Mouse (Mus musculus) regulatory T cell (primary cell): ENCODE measurements around the gene 4930512M02Rik.

Experiments
- in situ Hi-C: fragments of 300-600 bp; cut with MboI, MseI; formaldehyde crosslinking; loops from one replicate; pipeline ENCODE4 v1.15.1; 2025; ENCODE audit warnings: high pct_unique_total_duplicates

Gene 4930512M02Rik

DNA sequence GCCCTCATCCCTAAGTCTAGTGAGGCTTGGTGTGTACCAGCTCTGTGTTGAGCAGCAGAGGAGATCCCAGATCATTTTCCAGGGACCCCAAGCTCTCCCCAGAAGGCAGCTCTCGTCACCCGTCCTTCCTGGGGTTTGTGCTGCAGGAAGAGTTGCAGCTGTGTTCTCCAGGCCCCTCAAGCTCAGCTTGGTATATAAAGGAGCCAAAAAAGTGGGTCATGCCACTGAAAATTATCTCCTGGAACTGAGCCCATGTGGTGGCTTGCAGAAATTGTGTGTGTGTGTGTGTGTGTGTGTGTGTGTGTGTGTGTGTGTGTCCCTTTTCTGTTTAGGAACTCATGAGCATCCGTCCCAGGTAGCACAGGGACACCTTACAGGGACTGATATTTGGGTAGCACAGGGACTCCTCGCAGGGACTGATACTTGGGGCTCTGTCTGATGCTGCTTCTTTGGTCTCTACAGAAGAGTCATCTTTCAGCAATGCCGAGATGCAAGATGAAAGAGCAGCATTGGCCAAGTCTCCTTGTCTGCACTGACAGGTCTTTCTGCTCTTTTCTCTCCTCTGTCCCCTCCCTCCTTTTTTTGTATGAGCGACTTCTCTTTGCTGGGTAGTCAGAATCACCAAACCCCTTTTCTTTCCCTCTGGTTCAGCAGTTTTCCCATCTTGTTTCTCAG is 62.4 kb downstream of the 4930512M02Rik start:
- in situ Hi-C loops, result loop anchor here (5.0 kb wide), 1 partner anchor 92 kb away; no protein-coding TSS in a partner anchor

DNA sequence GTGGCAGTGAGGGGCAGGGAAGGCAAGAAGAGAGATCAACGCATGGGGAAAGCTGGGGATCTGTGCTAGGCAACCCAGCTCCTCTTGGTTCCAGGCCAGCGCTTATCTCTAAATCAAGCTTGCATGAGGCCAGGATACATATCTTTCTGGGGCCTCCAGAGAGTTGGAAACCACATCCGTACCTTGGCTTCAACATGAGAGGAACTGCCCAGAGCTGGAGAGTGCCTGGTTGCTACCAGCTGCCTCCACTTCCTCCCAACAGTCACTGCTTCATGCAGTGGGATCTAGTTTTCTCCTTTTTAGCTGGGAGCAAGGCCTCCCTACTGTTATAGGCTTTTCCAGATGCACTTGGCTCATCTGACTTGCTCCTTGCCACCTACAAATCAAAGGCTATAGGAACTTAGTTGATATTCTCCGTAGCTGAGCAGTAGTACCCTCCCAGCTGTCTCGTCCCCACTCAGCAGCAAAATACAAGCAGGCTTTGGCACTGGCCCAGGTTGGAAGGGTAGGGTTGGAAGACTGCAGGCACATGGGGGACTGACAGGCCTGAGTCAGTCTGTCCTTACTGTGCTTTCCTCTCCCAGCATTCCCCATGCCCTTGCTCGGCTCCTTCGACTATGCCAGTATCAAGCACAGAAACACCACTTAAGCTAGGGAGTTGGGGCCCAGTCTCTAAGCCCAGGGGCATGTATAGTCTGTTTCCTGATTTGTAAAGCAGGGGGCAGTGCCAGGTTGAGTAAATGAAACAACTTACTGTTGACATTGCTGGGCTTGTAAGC is 63.2 kb downstream of the 4930512M02Rik start:
- in situ Hi-C loops, result loop anchor here (5.0 kb wide), 1 partner anchor 93 kb away; no protein-coding TSS in a partner anchor

DNA sequence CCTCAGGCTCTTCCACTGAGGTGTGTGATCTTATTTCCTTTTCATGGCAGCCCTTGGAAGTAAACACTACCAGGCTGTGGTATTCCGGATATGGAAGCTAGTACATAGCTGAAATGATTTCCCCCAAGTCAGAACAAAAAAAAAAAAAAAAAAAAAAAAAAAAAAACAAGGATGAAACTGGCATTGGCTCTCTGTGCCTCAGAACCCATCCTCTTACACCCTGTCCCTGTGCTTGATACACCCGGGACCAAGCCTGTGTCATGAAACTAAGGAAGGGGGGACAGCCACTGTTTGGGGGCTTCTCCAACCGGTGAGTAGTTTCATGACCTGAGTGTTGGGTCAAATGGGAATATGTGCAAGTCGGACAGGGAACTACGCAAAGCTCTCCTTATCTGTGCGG is 66.5 kb downstream of the 4930512M02Rik start:
- in situ Hi-C loops, result no loop called here

DNA sequence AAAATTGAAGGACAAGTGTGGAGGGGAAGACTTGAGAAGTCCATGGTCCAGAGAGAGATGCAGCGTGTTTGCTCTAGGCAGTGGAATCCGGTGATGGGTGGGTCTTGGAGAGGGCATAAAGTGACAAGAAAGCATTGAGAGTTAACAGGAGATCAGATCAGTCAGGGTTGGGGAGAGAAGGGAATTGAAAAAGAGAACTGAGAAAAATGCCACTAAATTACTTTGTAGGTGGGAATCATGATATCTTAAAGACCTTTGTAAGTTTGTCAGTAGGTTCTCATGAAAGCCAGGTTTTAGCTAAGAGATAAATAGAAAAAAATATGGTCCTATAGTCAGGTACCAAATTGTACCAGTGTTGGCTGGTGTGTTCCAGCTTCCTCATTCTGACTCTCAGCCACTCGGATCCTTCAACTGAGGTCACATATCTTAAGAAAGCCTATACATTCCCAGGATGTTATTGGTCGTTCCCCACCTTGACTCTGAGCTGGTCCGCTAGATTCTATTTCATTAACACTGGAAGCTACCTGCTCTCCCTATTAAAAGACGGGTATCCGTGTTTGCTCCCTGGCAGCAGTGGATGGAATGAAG is 68.4 kb downstream of the 4930512M02Rik start:
- in situ Hi-C loops, result loop anchor here (5.0 kb wide), 3 partner anchors 102 to 173 kb away; partner anchors contain the start of gene Ikzf1

DNA sequence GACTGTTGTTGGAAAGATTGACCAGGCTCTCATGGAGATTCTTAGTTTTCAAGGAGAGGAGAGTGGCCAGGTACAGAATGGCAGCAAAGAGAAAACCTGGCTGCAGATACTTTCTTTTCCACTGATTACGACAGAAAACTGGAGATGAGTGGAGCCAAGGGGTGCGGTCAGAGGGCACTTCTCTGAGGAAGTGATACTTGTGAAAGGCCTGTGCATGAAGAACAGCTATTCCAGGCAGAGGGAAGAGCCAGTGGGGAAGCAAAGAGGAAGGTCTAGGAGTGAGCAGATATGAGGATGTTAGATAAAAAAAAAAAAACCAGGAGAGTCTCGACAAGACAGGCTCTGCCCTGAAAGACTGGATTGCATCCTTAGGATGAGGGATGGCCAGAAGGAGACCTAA is 69.0 kb downstream of the 4930512M02Rik start:
- in situ Hi-C loops, result loop anchor here (5.0 kb wide), 3 partner anchors 101 to 174 kb away; partner anchors contain the start of gene Ikzf1

DNA sequence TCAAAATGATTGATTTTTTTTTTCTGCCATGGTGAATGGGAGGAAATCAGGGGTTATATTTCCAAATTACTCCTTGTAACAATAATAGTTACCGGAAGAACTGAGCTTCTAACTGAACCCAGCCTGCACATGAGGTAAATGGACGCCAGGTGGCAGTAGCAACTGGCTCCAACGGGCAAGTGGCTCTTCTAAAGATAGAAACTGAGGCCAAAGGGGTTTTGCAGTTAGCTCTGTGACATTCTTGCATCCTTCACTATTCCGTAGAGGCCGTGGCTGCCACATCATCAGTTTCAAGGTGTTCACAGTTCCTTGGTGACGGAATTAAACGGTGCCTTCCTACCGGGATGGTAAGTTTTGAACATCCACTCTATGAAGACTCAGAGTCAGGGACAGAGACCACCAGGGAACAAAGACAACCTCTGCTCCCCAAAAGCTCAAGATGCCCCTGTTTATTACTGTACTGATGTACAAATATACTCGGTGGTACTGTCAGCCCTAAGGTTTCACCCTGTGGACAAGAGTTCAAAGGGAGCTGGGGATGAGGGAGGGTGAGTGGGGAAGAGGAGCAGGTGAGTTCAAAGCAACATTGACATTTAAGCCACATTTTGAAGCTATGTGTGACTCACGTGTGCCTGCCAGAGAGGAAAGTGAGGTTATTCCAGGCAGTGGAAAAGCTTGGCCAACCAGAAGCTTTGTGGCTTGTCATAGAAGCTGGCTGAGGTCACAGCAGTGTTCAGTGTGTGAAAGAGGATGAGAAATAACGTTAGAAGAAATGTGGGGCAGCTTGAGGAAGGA is 70.3 kb downstream of the 4930512M02Rik start:
- in situ Hi-C loops, result loop anchor here (5.0 kb wide), 3 partner anchors 100 to 175 kb away; partner anchors contain the start of gene Ikzf1

DNA sequence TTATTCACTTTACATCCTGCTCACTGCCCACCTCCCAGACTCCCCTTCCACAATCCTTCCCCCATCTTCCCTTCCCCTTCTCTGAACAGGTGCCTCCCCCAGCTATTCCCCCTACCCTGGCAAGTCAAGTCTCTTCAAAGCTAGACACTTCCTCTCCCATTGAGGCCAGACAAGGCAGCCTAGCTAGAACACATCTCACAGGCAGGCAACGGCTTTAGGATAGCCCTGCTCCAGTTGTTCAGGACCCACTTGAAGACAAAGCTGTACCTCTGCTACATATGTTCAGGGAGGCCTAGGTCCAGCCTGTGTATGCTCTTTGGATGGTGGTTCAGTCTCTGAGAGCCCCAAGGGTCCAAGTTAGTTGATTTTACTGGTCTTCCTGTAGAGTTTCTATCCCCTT is 71.4 kb downstream of the 4930512M02Rik start:
- in situ Hi-C loops, result loop anchor here (5.0 kb wide), 3 partner anchors 99 to 176 kb away; partner anchors contain the start of gene Ikzf1

DNA sequence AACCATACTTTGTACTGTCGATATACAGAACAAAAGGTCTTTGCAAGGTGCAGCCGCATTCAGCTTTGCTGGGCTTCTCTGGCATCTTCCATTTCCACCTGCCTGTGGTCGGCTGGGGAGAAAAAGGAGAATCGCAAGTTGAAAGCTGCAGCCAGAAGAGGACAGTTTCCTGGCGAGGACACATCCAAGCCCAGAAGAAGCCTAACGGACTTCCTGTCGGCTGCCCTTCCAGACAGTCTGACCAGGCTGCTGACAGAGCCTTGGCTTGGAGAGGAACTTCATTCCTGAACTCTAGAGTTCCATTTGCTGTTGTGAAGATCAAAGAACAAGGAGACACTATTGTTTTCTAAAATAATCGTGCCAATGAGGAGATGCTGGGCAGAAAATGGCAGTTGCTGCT is 72.1 kb downstream of the 4930512M02Rik start:
- in situ Hi-C loops, result loop anchor here (5.0 kb wide), 3 partner anchors 98 to 177 kb away; partner anchors contain the start of gene Ikzf1

DNA sequence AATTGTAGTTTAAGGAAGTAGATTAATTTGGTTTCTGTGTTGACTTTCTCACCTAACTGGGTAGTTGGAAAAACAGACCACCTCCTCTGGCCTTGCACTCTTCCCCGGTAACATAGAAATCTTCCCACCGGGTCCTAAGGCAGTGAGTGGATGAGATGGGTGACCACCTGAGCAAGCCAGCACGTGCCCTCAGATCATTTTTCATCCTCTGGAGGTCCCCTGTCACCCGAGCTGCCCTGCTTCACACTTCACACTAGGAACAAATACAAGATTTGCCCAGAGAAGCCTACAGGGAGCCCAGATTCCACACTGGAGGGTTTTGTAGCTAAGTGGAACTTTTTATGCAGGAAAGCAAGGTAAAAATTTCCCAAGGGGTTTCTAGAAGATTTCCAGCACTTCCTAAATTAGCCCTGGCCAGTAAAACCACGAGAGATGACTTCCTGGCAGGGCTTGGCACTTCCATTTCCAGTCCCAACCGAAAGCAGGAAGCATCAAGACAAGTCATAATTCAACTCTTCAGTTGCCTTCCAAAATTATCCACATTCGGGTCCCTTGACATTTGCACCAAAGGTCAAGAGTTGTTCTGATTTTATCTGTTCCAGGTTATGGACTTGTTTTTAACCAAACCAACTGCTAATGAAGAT is 79.9 kb downstream of the 4930512M02Rik start:
- in situ Hi-C loops, result no loop called here

DNA sequence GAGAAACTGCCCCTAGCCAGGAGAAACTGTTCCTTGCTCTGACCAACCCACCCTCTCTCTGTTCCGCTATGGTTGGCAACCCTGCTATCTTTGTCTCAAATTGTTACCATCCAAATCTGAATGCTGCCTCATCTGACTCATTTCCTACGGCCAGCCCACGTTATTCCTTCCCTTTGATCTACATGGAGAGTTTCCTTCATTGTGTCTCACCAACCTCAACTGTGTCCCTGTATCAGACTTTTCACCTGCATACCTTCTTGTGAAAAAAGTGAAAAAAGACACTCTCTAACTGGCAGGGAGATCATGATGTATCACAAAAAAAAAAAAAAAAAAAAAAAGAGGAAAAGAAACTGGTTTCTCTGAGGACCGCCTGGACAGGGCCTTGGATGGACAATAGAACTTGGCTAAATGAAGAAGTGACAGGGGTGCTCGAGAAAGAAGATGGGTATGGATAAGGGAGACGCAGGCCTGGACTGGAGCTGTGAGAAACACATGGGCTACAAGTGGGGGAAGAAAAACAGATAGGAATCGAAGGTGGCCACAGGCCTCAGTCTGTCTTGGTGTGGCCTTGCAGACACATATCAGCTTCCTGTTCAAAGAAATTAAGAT is 80.6 kb downstream of the 4930512M02Rik start:
- in situ Hi-C loops, result no loop called here

DNA sequence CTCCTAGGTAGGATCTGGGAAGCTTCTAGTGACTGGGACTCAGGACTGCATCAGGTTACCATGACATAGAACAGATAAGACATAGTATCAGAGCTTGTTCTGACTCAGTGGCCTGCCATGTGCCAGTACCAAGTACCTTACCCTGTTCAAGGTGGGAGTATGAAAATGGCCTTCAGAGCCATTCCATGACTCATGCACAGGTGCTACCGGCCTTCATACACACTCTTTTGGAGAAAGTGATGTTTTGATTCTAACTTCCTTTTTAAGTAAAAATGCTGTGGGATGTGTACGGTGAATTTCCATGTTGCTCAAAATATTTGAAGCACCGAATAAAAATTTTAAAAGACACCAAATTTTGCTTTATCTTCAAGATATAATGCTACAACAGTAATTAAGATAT is 81.7 kb downstream of the 4930512M02Rik start:
- in situ Hi-C loops, result no loop called here
